Mouse (Mus musculus) midbrain, embryonic 14.5 days (tissue): ENCODE data around the gene Tent5c. TPM values are rescaled to one million over a fixed set of nuclear protein-coding genes. Genes with fewer than 3 reads are reported as not detected.

ENCODE experiments used
- ATAC-seq: fragments of 200-750 bp; cut with Nextera tagmentation; 2 replicates; pipeline ENCODE4 v1.8.0; 2017; ENCODE audit warnings: moderate number of reproducible peaks, moderate library complexity; ENCODE audit not compliant: low FRiP score, low TSS enrichment
- DNase-seq: peaks from one replicate; pipeline ENCODE4 v3.0.0-alpha.2; 2015
- H3K27ac ChIP-seq: fragments of 300-500 bp; sonication (generic); replicated peaks from 2 replicates; pipeline ENCODE4 v1.5.1; 2014; ENCODE audit warnings: mild to moderate bottlenecking, low read depth, low read length, moderate library complexity
- H3K27me3 ChIP-seq: fragments of 300-500 bp; sonication (generic); 2 replicates; pipeline ENCODE4 v1.6.1; 2014; ENCODE audit warnings: low read length, control low read depth, mixed read lengths; ENCODE audit not compliant: control insufficient read depth, insufficient read depth
- H3K36me3 ChIP-seq: fragments of 300-500 bp; sonication (generic); 2 replicates; pipeline ENCODE4 v1.6.1; 2014; ENCODE audit warnings: low read length, control low read depth; ENCODE audit not compliant: control insufficient read depth, insufficient read depth
- H3K4me1 ChIP-seq: fragments of 300-500 bp; sonication (generic); 2 replicates; pipeline ENCODE4 v1.6.1; 2014; ENCODE audit warnings: mild to moderate bottlenecking, antibody characterized with exemption, low read length, control low read depth; ENCODE audit not compliant: control insufficient read depth, insufficient read depth
- H3K4me2 ChIP-seq: fragments of 300-500 bp; sonication (generic); 2 replicates; pipeline ENCODE4 v1.6.1; 2014; ENCODE audit warnings: mild to moderate bottlenecking, low read length, moderate library complexity
- H3K4me3 ChIP-seq: fragments of 300-500 bp; sonication (generic); replicated peaks from 2 replicates; pipeline ENCODE4 v1.5.1; 2014; ENCODE audit warnings: low read depth, low read length
- H3K9ac ChIP-seq: fragments of 300-500 bp; sonication (generic); replicated peaks from 2 replicates; pipeline ENCODE4 v1.6.1; 2014; ENCODE audit warnings: mild to moderate bottlenecking, low read length, moderate library complexity
- H3K9me3 ChIP-seq: fragments of 300-500 bp; sonication (generic); 2 replicates; pipeline ENCODE4 v1.6.1; 2016; ENCODE audit warnings: low read length, control low read depth, mixed read lengths; ENCODE audit not compliant: control insufficient read depth
- whole genome bisulfite sequencing: fragments of 180-500 bp; shearing (Covaris S2); extraction: QIAGEN DNeasy Blood & Tissue Kit; methylation state at CpG from one replicate; pipeline ENCODE4 v1.1.7; 2014; 5-methylcytosine and 5-hydroxymethylcytosine counted together
- polyA plus RNA-seq: library from polyadenylated mRNA; unstranded; fragments of >200 nt; fragmentation: Nextera tagmentation; extraction: Ambion mirVana; gene quantifications from 2 replicates; pipeline ENCODE4 v1.2.1, GENCODE M21; 2014

Gene Tent5c
- polyA plus RNA-seq, 1 experiment from 2014 or later: 3.2 TPM

DNA sequence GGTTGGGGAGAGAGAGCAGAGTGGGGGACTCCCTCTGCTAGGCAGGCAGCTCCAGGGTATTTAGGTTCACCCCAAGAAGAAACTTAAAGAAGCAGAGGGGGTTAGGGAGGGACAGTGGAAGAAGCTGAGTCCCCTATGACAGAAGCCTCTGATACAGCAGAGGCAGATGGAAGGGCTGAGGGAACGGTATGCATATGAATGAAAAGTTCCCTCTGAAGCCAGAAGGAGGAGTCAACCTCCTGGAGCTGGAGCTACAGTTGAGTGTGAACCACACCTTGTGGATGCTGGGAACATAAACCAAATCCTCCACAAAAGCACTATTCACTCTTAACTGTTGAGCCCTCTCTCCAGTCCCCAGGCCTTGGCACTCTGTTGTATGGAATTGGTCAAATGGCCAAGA lies 32.5 kb upstream of the Tent5c start:
- Histone ChIP-seq H3K36me3 (no peaks in the 10 kb centered on the region), H3K4me1 (no peaks in the 10 kb centered on the region), H3K27ac (no peak overlapping the region), H3K4me2 (no peak overlapping the region), H3K4me3 (no peak overlapping the region), H3K9me3 (no peaks in the 10 kb centered on the region), H3K9ac (no peak overlapping the region), H3K27me3 (no peaks in the 10 kb centered on the region)
- ATAC-seq: no peak
- DNase-seq: no peak
- WGBS: 56% methylated on average over 1 of the region's 1 CpGs

- 88% methylated on average over 5 of the region's 5 CpGs for WGBS
- Histone ChIP-seq H3K9ac (no peak overlapping the region), H3K4me1 (no peaks in the 10 kb centered on the region)
These were observed 26.6 kb upstream of the Tent5c start for GRCm38 (mm10) chr3:100515754-100516141.

DNA sequence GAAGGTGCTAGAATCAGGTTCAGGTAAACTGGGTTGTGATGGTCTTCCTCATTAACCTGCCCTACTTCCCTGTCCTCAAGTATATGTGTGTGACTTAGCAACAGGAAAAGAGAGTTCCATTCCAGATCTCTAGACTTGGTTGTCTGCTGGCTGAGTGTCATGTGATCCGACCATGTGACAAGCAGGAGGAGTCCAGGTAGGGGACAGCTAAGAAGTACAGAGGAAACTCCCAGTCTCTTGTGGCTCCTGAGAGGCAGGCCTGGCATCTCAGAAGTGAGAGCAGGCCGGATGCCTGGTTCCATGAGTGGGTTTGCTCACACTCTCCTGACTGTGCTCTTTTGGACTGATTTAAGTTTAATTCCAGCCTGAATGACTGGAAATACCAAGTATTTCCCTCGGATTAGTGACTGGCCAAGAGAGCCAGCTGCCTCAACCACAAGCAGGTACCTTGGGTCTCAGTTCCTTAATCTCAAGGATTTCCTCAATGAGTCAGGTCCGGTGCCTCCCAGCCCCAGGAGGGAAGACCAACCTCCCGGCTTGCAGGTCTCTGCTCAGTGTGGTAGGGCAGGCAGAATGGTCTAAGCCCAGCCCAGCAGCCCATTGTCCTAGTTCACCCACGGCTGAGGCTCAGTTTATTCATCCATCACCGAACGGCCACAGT lies 26.1 kb upstream of the Tent5c start:
- H3K4me2 ChIP-seq: no peak overlapping the region
- H3K4me1 ChIP-seq: no peaks in the 10 kb centered on the region
- WGBS: 78% methylated on average over 8 of the region's 8 CpGs
- H3K9ac ChIP-seq: no peak overlapping the region
- H3K4me3 ChIP-seq: no peak overlapping the region
- no peaks in the 10 kb centered on the region for H3K9me3 ChIP-seq
- no peaks in the 10 kb centered on the region for H3K36me3 ChIP-seq
- no peaks in the 10 kb centered on the region for H3K27me3 ChIP-seq
- H3K27ac ChIP-seq: no peak overlapping the region
- DNase-seq (no peak), ATAC-seq (no peak)

More at GRCm38 (mm10) chr3:100515754-100516141, 26.6 kb upstream of the Tent5c start:
- no peaks in the 10 kb centered on the region for H3K36me3 ChIP-seq
- no peaks in the 10 kb centered on the region for H3K9me3 ChIP-seq
- no peak overlapping the region for H3K4me3 ChIP-seq
- DNase-seq: no peak
- no peak overlapping the region for H3K27ac ChIP-seq
- H3K27me3 ChIP-seq: no peaks in the 10 kb centered on the region
- no peak for ATAC-seq
- no peak overlapping the region for H3K4me2 ChIP-seq

DNA sequence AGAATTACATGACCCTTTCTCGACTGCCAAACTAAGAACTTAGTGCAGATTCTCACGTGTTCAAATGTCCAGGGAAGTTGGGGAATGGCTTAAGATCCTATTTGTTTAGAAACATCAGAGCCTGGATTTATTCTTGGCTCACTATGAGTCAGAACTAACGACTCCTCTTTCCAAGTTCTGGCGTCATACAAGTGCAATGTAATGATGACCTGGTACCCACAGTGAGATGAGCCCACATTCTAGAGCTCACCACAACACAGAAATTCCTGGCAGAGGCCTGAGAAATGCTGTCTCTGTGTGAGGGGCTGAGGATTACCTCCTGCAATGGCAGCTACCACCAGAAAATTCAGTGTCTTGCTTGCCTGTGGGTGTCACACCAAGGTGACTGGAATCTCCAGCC lies 18.1 kb upstream of the Tent5c start:
- Histone ChIP-seq H3K9me3 (no peaks in the 10 kb centered on the region), H3K27me3 (no peaks in the 10 kb centered on the region), H3K4me2 (no peak overlapping the region), H3K27ac (no peak overlapping the region), H3K4me3 (no peak overlapping the region), H3K9ac (no peak overlapping the region), H3K4me1 (no peaks in the 10 kb centered on the region), H3K36me3 (no peaks in the 10 kb centered on the region)
- 82% methylated on average over 4 of the region's 4 CpGs for WGBS
- ATAC-seq (no peak), DNase-seq (no peak)

DNA sequence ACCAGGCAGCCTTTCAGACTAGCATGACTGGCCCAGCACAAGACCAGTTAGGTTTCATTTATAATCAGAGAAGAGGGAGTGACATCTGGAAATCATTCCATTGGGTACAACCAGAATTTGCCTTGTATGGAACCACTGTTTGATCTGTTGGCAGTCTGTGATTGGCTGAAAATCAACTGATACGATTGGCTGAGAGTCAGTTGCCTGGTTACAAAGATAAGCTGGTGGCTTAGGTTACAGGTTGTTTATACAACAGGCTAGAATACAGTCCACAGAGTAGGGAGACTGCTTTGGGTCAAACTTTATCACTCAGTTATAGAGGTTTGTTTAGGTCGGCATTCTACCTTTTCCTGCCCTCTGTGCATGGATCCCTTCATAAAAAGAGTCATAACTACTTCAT lies 17.6 kb upstream of the Tent5c start:
- Histone ChIP-seq H3K27ac (no peak overlapping the region), H3K36me3 (no peaks in the 10 kb centered on the region), H3K27me3 (no peaks in the 10 kb centered on the region), H3K4me3 (no peak overlapping the region), H3K4me2 (no peak overlapping the region), H3K4me1 (no peaks in the 10 kb centered on the region), H3K9me3 (no peaks in the 10 kb centered on the region), H3K9ac (no peak overlapping the region)
- DNase-seq (no peak), ATAC-seq (no peak)
- WGBS: 81% methylated on average over 2 of the region's 2 CpGs

DNA sequence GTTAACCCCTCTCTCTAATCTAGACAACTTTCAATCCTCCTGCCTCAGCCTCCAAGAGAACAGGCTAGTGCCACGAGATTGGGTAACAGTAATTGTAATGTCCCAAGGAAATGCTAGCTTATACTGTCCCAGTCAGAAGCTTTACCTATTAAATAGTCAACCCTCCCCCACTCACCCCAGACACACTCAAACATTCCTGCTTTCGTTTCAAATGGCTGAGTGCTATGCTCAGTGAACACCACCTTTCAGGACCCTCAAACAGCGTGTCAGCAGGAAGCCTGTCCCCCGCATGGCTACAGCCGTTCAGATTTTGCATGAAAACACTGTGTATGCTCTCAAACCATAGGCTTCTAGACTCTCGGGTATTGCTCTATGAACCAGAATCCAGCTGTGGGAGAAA lies 14.8 kb upstream of the Tent5c start:
- no peak for ATAC-seq
- no peak overlapping the region for H3K4me2 ChIP-seq
- WGBS: 78% methylated on average over 6 of the region's 6 CpGs

GRCm38 (mm10) chr3:100502516-100502915 lies 13.4 kb upstream of the Tent5c start:
- no peak for DNase-seq
- Histone ChIP-seq H3K27ac (no peak overlapping the region), H3K9me3 (no peaks in the 10 kb centered on the region), H3K4me3 (no peak overlapping the region), H3K36me3 (no peaks in the 10 kb centered on the region), H3K4me1 (no peaks in the 10 kb centered on the region), H3K27me3 (no peaks in the 10 kb centered on the region), H3K4me2 (no peak overlapping the region), H3K9ac (no peak overlapping the region)
- no peak for ATAC-seq
- 92% methylated on average over 6 of the region's 6 CpGs for WGBS

More for the DNA sequence above, 14.8 kb upstream of the Tent5c start:
- no peaks in the 10 kb centered on the region for H3K9me3 ChIP-seq
- no peaks in the 10 kb centered on the region for H3K36me3 ChIP-seq
- DNase-seq: no peak
- no peaks in the 10 kb centered on the region for H3K27me3 ChIP-seq
- no peak overlapping the region for H3K9ac ChIP-seq
- no peak overlapping the region for H3K4me3 ChIP-seq
- no peaks in the 10 kb centered on the region for H3K4me1 ChIP-seq
- no peak overlapping the region for H3K27ac ChIP-seq

DNA sequence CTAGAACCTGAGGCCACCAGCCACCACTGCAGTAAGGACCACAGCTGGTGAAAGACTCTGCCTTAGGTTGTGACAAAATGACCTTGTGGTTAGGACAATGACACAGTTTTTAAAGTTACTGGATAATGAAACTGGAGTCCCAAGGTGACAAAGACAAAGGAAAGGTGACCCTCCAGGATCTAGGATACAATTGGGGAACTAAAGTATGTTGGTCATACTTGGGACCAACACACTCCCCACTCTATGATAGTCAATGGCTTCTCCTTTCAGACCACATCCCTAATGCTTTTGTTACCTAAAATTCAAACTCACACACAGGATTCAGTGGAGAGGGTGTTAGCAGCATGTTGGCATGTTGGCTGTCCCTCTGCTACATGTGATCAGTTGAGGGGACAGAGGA lies 12.8 kb upstream of the Tent5c start:
- no peak overlapping the region for H3K4me3 ChIP-seq
- no peak overlapping the region for H3K4me2 ChIP-seq
- no peak overlapping the region for H3K27ac ChIP-seq
- H3K9ac ChIP-seq: no peak overlapping the region
- no peaks in the 10 kb centered on the region for H3K9me3 ChIP-seq
- ATAC-seq: no peak
- no peaks in the 10 kb centered on the region for H3K27me3 ChIP-seq
- no peak for DNase-seq
- no peaks in the 10 kb centered on the region for H3K4me1 ChIP-seq
- no peaks in the 10 kb centered on the region for H3K36me3 ChIP-seq

DNA sequence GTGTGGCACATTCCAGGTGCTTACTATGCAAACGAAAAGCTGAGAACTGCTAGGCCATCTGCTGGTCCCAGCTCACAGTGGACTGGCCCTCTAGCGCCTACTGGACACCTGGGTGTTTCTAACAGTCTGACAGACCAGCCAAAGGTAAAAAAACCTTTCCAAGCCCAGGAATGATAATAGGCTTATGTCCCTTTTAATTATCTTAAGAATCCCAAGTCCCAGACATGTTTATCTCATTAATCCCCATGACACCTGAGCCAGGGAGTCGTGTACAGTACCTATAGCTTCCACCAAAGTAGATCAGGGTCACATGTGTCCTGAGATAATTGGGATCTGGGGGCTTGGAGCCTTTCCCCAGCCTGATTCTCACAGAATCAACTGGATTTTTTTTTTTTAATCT lies 7.0 kb upstream of the Tent5c start:
- no peak overlapping the region for H3K4me2 ChIP-seq
- no peak overlapping the region for H3K4me3 ChIP-seq
- DNase-seq (no peak), ATAC-seq (no peak; the same call in 1 of the 2 replicates)
- no peaks in the 10 kb centered on the region for H3K27me3 ChIP-seq
- no peaks in the 10 kb centered on the region for H3K9me3 ChIP-seq
- no peak overlapping the region for H3K27ac ChIP-seq
- H3K9ac ChIP-seq: no peak overlapping the region
- no peaks in the 10 kb centered on the region for H3K36me3 ChIP-seq
- 69% methylated on average over 3 of the region's 3 CpGs for WGBS
- H3K4me1 ChIP-seq: no peaks in the 10 kb centered on the region
